Mouse (Mus musculus) adrenal gland, adult (tissue): ENCODE data around the gene Gpalpp1.

Experiments used
- DNase-seq, 2 experiments: peaks; one replicate each; pipeline ENCODE4 v3.0.0; 2022 to 2023; ENCODE audit warnings: low spot score in 1 of 2; ENCODE audit not compliant: inconsistent age in 2 of 2

Gpalpp1 gene

GRCm38 (mm10) chr14:76110396-76111221, at the start of gene Gpalpp1, which contains the start of gene Nufip1:
TSS of gene Gpalpp1 (minus strand) at chr14:76110760.
TSS of gene Nufip1 (plus strand) at chr14:76110891.
- peak; percentile 91 to 98 for DNase-seq

GRCm38 (mm10) chr14:76158192-76158785, 47.7 kb upstream of the Gpalpp1 start:
- DNase-seq, result no peak

- DNase-seq, result no peak
Measured at GRCm38 (mm10) chr14:76153828-76154227, 43.3 kb upstream of the Gpalpp1 start.

DNA sequence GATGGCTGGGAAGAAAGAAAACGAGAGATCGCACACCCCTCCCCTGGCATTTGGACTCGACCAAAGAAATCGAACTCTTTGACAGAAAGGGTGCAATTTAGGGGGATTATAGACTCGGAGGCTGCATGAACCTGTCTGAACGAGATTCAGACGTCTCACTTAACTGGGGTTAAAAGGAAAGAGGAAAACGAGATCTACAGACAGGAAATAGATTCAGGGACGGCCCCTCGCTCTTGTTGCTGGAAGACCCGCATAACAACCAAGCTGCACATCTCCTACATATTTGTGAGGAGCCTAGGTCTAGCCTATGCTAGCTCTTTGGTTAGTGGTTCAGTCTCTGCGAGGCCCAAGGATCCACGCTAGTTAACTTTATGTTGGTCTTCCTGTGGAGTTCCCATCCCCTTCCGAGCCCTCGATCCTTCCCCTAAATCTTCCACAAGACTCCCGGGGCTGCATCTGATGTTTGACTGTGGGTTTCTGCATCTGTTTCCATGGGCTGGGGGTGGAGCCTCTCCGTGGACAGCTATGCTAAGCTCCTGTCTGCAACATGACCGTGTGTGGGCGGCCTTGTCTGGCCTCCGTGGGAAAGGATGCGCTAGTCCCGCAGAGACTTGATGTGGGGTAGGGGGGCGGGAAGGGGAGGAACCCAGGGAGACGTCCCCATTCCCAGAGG, 42.6 kb upstream of the Gpalpp1 start:
- peak in 1 of 2 experiments; percentile 30 for DNase-seq

- peak; percentile 95 to 100 for DNase-seq
Measured at GRCm38 (mm10) chr14:76152162-76153002, 41.8 kb upstream of the Gpalpp1 start.

DNA sequence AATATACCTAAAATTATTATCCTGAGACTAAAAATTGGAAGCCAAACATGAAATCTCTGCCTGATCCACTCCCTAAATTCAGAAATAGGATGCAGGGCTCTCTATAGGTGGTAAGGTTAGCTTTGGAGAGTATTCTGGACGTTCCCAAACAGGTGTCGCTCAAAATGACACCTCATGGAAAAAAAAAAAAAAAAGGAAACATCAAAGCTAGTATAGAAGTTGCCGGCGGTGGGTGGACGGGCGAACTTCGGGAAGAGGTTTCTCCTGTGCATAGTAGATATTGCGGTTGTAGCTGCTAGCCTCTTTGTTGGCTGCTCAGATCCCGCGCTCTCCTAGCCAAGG, 41.2 kb upstream of the Gpalpp1 start:
- DNase-seq, result no peak

DNA sequence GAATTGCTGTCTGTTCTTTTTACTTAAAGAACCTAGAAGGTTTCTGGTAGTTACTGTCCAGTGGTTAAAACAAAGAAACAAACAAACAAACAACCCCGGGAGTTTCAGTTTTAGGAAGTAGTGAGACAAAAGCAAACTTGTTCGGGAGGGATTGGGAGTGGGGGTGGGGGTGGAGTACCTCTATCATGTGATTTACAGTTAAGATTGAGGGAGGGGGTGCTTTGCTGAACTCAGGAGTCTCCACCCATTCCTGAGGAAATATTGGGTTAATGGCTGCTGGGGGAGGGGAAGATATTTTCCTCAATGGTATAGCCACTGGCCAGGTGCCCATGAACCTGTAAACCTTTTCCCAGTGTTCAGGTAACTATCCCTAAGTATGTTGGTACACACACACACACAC, 40.5 kb upstream of the Gpalpp1 start:
- DNase-seq, result peak in 1 of 2 experiments; percentile 30

DNA sequence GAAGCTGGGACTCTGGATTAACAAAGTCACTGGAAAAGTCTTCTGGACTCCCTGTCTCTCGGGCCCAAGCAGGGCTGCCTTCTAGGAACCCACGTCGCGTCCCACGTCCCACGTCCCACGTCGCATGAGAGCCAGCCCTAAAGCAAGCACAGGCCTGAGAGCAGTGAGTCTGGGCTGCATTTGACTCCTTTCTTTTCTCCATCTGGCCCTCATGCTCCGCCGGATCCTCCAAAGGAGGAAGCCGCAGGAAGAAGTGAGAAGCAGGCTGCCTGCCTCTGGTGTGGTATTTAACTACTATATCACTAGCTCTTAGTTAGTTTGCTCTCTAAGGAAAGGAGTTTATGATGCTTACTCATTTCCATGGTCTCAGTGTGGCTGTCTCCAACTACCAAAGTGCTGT, 39.9 kb upstream of the Gpalpp1 start:
- DNase-seq, result peak in 1 of 2 experiments; percentile 38

DNA sequence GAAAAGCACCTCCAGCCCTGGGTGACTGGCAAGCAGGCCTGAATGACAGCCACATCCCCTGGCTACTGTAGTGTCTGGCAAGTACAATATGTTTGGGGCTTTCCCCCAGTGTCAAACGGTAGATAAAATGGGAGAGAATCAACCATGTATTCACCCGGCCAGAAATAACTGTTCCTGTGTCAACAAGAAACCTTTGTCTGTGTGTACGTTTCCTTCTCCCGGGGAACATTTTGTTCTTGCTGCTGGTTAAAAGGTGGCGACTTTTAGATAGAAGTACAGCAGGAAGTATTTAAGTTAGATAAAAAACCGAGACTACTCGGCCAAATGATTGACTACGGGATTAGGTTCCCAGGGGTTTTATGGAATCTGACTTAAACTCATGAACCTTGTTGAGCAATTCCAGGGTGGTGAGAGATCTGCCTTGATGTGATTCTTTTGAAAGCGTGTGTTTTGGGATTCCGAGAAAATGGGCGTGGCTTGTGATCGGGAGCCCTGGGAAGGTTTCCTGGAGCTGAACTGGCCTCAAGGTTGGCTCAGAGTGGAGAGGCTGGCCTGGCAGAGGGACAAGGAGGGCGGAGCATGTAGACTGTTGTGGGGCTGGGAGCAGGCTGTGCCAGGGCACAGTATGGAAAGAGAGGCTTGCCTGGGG, 39.1 kb upstream of the Gpalpp1 start:
- DNase-seq, result peak; percentile 92 to 97

DNA sequence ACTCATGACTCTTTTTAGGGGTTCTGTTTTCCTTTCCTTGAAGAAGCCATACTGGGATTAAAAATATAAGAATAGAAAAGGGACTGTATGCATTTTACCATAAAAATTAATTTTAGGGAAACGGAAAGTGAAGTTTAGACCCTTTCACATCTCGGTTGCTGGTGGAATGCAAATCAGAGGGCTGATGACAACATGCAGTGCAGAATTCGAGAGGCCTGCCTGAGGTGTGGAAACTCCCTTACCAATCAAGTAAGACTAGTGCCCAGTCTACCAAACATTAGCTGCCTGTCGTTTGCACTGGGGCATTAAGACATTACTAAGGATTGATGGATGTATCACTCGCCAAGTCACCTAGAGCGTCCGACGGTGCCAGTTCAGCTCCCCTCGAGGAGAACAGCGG, 37.7 kb upstream of the Gpalpp1 start:
- DNase-seq, result no peak

- DNase-seq, result peak in 1 of 2 experiments; percentile 56
Measured at GRCm38 (mm10) chr14:76147061-76147460, 36.5 kb upstream of the Gpalpp1 start.

GRCm38 (mm10) chr14:76145868-76146267, 35.3 kb upstream of the Gpalpp1 start:
- no peak for DNase-seq

- no peak for DNase-seq
Measured at GRCm38 (mm10) chr14:76145248-76145647, 34.7 kb upstream of the Gpalpp1 start.

- DNase-seq, result no peak
Measured at GRCm38 (mm10) chr14:76134975-76135374, 24.4 kb upstream of the Gpalpp1 start.

- DNase-seq, result no peak
Measured at GRCm38 (mm10) chr14:76128174-76128573, 17.6 kb upstream of the Gpalpp1 start.

DNA sequence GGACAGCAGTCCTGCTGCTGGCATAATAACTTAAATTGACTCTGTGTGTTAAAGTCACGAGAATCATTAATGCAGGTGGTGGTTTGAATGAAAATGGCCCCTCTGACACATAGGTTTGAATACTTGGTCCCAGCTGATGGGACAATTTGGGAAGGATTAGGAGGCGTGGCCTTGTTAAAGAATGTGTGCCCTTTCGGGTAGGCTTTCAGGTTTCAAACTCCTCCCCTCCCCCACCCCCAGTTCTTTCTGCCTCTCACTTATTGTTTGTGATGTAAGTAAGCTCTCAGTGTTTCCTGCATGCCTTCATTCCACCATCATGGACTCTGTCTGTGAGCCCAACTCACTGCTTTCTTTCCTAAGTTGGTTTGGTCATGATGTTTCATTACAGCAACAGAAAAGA, 16.8 kb upstream of the Gpalpp1 start:
- no peak for DNase-seq

DNA sequence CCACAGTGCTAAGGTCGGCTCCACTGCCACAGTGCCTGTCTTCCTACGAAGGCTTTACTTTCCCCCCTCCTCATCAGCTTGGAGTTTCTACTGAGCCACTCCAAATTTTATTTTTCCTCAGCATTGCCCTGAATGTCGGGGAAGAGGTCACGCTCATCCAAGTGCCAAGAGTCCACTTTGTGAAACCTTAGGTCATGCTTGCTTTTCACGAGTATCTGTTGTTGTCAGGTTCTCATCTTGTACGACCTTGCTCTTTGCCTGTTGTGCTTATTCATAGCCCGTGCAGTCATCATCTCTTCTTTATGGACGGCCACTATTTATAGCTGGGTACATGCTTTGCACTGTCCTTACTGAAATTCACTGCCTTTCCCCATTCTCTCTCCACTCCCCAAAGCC, 12.1 kb upstream of the Gpalpp1 start:
- peak in 1 of 2 experiments; percentile 56 for DNase-seq

DNA sequence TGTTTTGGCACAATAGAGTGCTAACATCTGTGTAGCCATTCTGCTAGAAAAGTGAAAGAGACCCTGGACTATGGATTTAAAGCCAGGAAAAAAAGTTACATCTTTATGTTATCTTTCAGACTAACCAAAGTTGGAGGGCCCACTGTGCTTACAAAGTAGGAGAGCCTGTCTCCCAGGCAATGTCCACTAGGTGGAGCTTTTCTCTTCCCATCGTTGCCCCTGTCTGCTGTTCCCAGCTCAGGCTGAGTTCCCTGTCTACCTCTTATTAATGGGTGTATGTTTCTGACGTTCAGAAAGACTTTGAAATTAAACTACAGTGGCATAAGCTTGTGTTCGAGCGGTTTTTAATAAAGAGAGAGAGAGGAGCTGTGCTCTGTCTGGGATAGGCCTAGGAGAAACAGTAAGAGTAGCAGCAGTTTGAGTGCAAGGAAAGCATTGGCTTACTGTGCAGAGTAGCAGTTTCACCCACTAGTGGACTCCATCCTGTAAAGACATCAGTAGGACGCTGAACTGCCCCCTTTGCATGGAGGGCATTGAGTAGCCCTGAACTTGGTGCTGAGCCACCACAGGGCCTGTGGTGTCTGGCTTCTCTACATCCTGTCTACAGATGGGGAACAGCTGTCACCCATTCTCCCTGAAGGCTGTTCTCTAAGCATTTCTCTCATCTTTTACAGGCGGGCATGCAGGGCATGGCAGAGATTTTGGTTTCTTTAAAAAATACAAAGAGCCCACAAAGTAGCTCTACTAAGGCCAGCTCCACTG, 11.5 kb upstream of the Gpalpp1 start:
- DNase-seq, result peak; percentile 35 to 79

GRCm38 (mm10) chr14:76120472-76120871, 9.9 kb upstream of the Gpalpp1 start:
- DNase-seq, result no peak

- no peak for DNase-seq
Measured at GRCm38 (mm10) chr14:76118963-76119362, 8.4 kb upstream of the Gpalpp1 start.
